Mouse (Mus musculus) MEL (cell line): Measurements from ENCODE around the gene Cox7a2. TPM values are rescaled to one million over a fixed set of nuclear protein-coding genes. Genes with fewer than 3 reads are reported as not detected.

Experiments
- DNase-seq: peaks from one replicate; pipeline ENCODE4 v3.0.0; 2011; ENCODE audit warnings: low read depth, low spot score
- H3K27ac ChIP-seq: 2 replicates; pipeline ENCODE4 v1.5.1; 2012; ENCODE audit warnings: low read depth, mild to moderate bottlenecking, control low read depth, low read length, moderate library complexity; ENCODE audit not compliant: control insufficient read depth
- H3K27me3 ChIP-seq, 2 experiments: fragments of 150-350 bp in 1 of 2; sonication (generic) in 1 of 2; 2 replicates each; pipeline ENCODE4 v1.6.1; 2012; ENCODE audit warnings: low read length in 2 of 2, mild to moderate bottlenecking in 2 of 2, improper control_type of control experiment in 1 of 2, moderate library complexity in 1 of 2; ENCODE audit not compliant: insufficient read depth in 2 of 2, control insufficient read depth in 1 of 2
- H3K36me3 ChIP-seq, 2 experiments: 2 replicates each; pipeline ENCODE4 v1.6.1; 2012 to 2014; ENCODE audit warnings: low read length in 2 of 2, improper control_type of control experiment in 1 of 2, inconsistent platforms in 1 of 2, mild to moderate bottlenecking in 1 of 2; ENCODE audit not compliant: insufficient read depth in 2 of 2, control insufficient read depth in 1 of 2
- H3K4me1 ChIP-seq, 2 experiments: fragments of 150-350 bp in 1 of 2; sonication (generic) in 1 of 2; 2 replicates each; pipeline ENCODE4 v1.6.1; 2012; ENCODE audit warnings: low read length in 2 of 2, improper control_type of control experiment in 1 of 2, mild to moderate bottlenecking in 1 of 2; ENCODE audit not compliant: insufficient read depth in 2 of 2, control insufficient read depth in 1 of 2
- H3K4me3 ChIP-seq, 2 experiments: fragments of 150-350 bp in 1 of 2; sonication (generic) in 1 of 2; 2 replicates each; pipeline ENCODE4 v1.5.1; 2012; ENCODE audit warnings: low read depth in 2 of 2, low read length in 2 of 2, mild to moderate bottlenecking in 2 of 2, moderate library complexity in 2 of 2, control low read depth in 1 of 2, improper control_type of control experiment in 1 of 2; ENCODE audit not compliant: control insufficient read depth in 1 of 2, insufficient read depth in 1 of 2
- H3K79me2 ChIP-seq: 2 replicates; pipeline ENCODE4 v1.6.1; 2012; ENCODE audit warnings: mild to moderate bottlenecking, low read length, moderate library complexity; ENCODE audit not compliant: control insufficient read depth, poor library complexity, insufficient read depth
- H3K9ac ChIP-seq: 2 replicates; pipeline ENCODE4 v1.6.1; 2012; ENCODE audit warnings: low read depth, mild to moderate bottlenecking, control low read depth, low read length, moderate library complexity; ENCODE audit not compliant: control insufficient read depth, poor library complexity, severe bottlenecking
- H3K9me3 ChIP-seq: fragments of 150-350 bp; sonication (generic); replicated peaks from 2 replicates; pipeline ENCODE4 v1.6.1; 2012; ENCODE audit warnings: mild to moderate bottlenecking, low read length, improper control_type of control experiment, moderate library complexity; ENCODE audit not compliant: insufficient read depth
- CTCF ChIP-seq, 3 experiments: IDR thresholded peaks in 2 of 3; conservative IDR thresholded peaks in 1 of 3; 2 replicates each; pipeline ENCODE4 v1.5.1; 2011 to 2012; ENCODE audit warnings: low read length in 3 of 3, low read depth in 2 of 3, mild to moderate bottlenecking in 2 of 3, improper control_type of control experiment in 1 of 3, inconsistent platforms in 1 of 3, mixed read lengths in 1 of 3, moderate library complexity in 1 of 3; ENCODE audit not compliant: control insufficient read depth in 1 of 3, insufficient read depth in 1 of 3, poor library complexity in 1 of 3, severe bottlenecking in 1 of 3
- ELF1 ChIP-seq: IDR thresholded peaks from 2 replicates; pipeline ENCODE4 v1.6.1; 2014; ENCODE audit warnings: low read depth, mild to moderate bottlenecking, inconsistent platforms, low read length, improper control_type of control experiment, moderate library complexity
- MAFK ChIP-seq: IDR thresholded peaks from 2 replicates; pipeline ENCODE4 v1.6.1; 2011; ENCODE audit warnings: low read depth, mild to moderate bottlenecking, low read length, improper control_type of control experiment, borderline replicate concordance
- MAX ChIP-seq: IDR thresholded peaks from 2 replicates; pipeline ENCODE4 v1.6.1; 2011; ENCODE audit warnings: low read length, improper control_type of control experiment
- MAZ ChIP-seq: IDR thresholded peaks from 2 replicates; pipeline ENCODE4 v1.6.1; 2012; ENCODE audit warnings: low read depth, mild to moderate bottlenecking, inconsistent platforms, low read length, improper control_type of control experiment
- MEF2A ChIP-seq: IDR thresholded peaks from 2 replicates; pipeline ENCODE4 v1.6.1; 2014; ENCODE audit warnings: low read depth, mild to moderate bottlenecking, inconsistent platforms, low read length, improper control_type of control experiment; ENCODE audit not compliant: poor library complexity, insufficient replicate concordance, severe bottlenecking; ENCODE audit errors: extremely low read depth
- MXI1 ChIP-seq: IDR thresholded peaks from 2 replicates; pipeline ENCODE4 v1.6.1; 2011; ENCODE audit warnings: mild to moderate bottlenecking, low read depth, low read length, improper control_type of control experiment
- MYC ChIP-seq: IDR thresholded peaks from 2 replicates; pipeline ENCODE4 v1.6.1; 2011; ENCODE audit warnings: low read depth, mild to moderate bottlenecking, low read length, improper control_type of control experiment, moderate library complexity
- NELFE ChIP-seq: IDR thresholded peaks from 2 replicates; pipeline ENCODE4 v1.6.1; 2011; ENCODE audit warnings: low read depth, low read length, improper control_type of control experiment
- POLR2A ChIP-seq, 2 experiments: IDR thresholded peaks; 2 replicates each; pipeline ENCODE4 v1.6.1; 2011 to 2012; ENCODE audit warnings: low read length in 2 of 2, mild to moderate bottlenecking in 2 of 2, control low read depth in 1 of 2, improper control_type of control experiment in 1 of 2, low read depth in 1 of 2, moderate library complexity in 1 of 2; ENCODE audit not compliant: control insufficient read depth in 1 of 2, insufficient read depth in 1 of 2, poor library complexity in 1 of 2
- POLR2AphosphoS2 ChIP-seq: IDR thresholded peaks from 2 replicates; pipeline ENCODE4 v1.6.1; 2011; ENCODE audit warnings: low read length, improper control_type of control experiment
- POLR2AphosphoS5 ChIP-seq: IDR thresholded peaks from 2 replicates; pipeline ENCODE4 v1.6.1; 2012; ENCODE audit warnings: low read depth, borderline replicate concordance, mild to moderate bottlenecking, inconsistent platforms, low read length, moderate library complexity, mixed read lengths
- RAD21 ChIP-seq: IDR thresholded peaks from 2 replicates; pipeline ENCODE4 v1.6.1; 2011; ENCODE audit warnings: mild to moderate bottlenecking, low read depth, low read length, improper control_type of control experiment
- RCOR1 ChIP-seq: IDR thresholded peaks from 2 replicates; pipeline ENCODE4 v1.6.1; 2012; ENCODE audit warnings: low read depth, mild to moderate bottlenecking, inconsistent platforms, low read length, improper control_type of control experiment
- SIN3A ChIP-seq: IDR thresholded peaks from 2 replicates; pipeline ENCODE4 v1.6.1; 2012; ENCODE audit warnings: low read length, improper control_type of control experiment, inconsistent platforms
- SMC3 ChIP-seq: IDR thresholded peaks from 2 replicates; pipeline ENCODE4 v1.6.1; 2011; ENCODE audit warnings: low read depth, low read length, improper control_type of control experiment
- TAL1 ChIP-seq: IDR thresholded peaks from 2 replicates; pipeline ENCODE4 v1.6.1; 2012; ENCODE audit warnings: mild to moderate bottlenecking, inconsistent platforms, low read length, moderate library complexity, mixed read lengths
- TCF12 ChIP-seq: IDR thresholded peaks from 2 replicates; pipeline ENCODE4 v1.6.1; 2014; ENCODE audit warnings: low read depth, mild to moderate bottlenecking, inconsistent platforms, low read length, improper control_type of control experiment, moderate library complexity
- UBTF ChIP-seq: IDR thresholded peaks from 2 replicates; pipeline ENCODE4 v1.6.1; 2012; ENCODE audit warnings: low read depth, mild to moderate bottlenecking, inconsistent platforms, low read length, improper control_type of control experiment, moderate library complexity, borderline replicate concordance; ENCODE audit not compliant: insufficient read depth
- USF1 ChIP-seq: IDR thresholded peaks from 2 replicates; pipeline ENCODE4 v1.6.1; 2014; ENCODE audit warnings: low read depth, mild to moderate bottlenecking, inconsistent platforms, low read length, improper control_type of control experiment, moderate library complexity
- ZC3H11A ChIP-seq: IDR thresholded peaks from 2 replicates; pipeline ENCODE4 v1.6.1; 2012; ENCODE audit warnings: low read depth, mild to moderate bottlenecking, inconsistent platforms, low read length, improper control_type of control experiment
- ZMIZ1 ChIP-seq: IDR thresholded peaks from 2 replicates; pipeline ENCODE4 v1.6.1; 2012; ENCODE audit warnings: low read depth, mild to moderate bottlenecking, inconsistent platforms, low read length, improper control_type of control experiment, moderate library complexity
- polyA plus RNA-seq, 2 experiments: library from polyadenylated mRNA; stranded (reverse) in 1 of 2; unstranded in 1 of 2; fragments of >175 nt in 1 of 2; fragments of >200 nt in 1 of 2; gene quantifications; 2 replicates each; pipeline versions ENCODE4 v1.2.1 to v1.2.4; 2012; ENCODE audit warnings: low replicate concordance in 2 of 2, low read depth in 1 of 2; ENCODE audit not compliant: insufficient read length in 2 of 2, insufficient read depth in 1 of 2, missing spikeins in 1 of 2
- total RNA-seq: library from RNA; depleted of rRNA; stranded (reverse); fragments of 300-350 nt; gene quantifications from 2 replicates; pipeline ENCODE4 v1.2.3, GENCODE M21; 2012

Gene Cox7a2
- total and polyA plus RNA-seq, 3 experiments: 381 to 393 TPM; not detected in 1

- H3K36me3 ChIP-seq: peaks cover 0 to 2% of the 10 kb centered on the region in 2 experiments; a peak in 2 of 4 replicates
- TF ChIP-seq ZMIZ1 (no peak), TCF12 (no peak), POLR2AphosphoS2 (no peak), MAZ (no peak), MYC (no peak), CTCF (IDR thresholded peaks at IDR 0.05 in 2 of 3, conservative IDR thresholded peaks at IDR 0.05 in 1 of 3; ENCODE audit: control insufficient read depth in 1 of 3, insufficient read depth in 1 of 3, low read depth in 2 of 3, low read length in 3 of 3, poor library complexity in 1 of 3, severe bottlenecking in 1 of 3) (no peak), RAD21 (no peak), POLR2AphosphoS5 (no peak), SIN3A (no peak), TAL1 (no peak), POLR2A (IDR thresholded peaks at IDR 0.05; ENCODE audit: control insufficient read depth in 1 of 2, insufficient read depth in 1 of 2, low read depth in 1 of 2, low read length in 2 of 2, poor library complexity in 1 of 2) (no peak), USF1 (no peak), NELFE (no peak), MEF2A (no peak), ELF1 (no peak), UBTF (no peak), MAFK (no peak), MAX (no peak), ZC3H11A (no peak), MXI1 (no peak)
- no peaks in the 10 kb centered on the region for H3K27me3 ChIP-seq
- peaks cover 0 to 2% of the 10 kb centered on the region in 2 experiments; a peak in 1 of 4 replicates for H3K4me1 ChIP-seq
- H3K4me3 ChIP-seq: no peak overlapping the region
- DNase-seq: no peak
- H3K27ac ChIP-seq: no peak overlapping the region
- H3K79me2 ChIP-seq: peaks cover 24% of the 10 kb centered on the region
- H3K9me3 ChIP-seq: no peaks in the 10 kb centered on the region
- H3K9ac ChIP-seq: no peak overlapping the region
Observed at GRCm38 (mm10) chr9:79784439-79784838, 24.8 kb upstream of the Cox7a2 start.

- DNase-seq: peak; percentile 40
- Histone ChIP-seq H3K27me3 (no peaks in the 10 kb centered on the region), H3K79me2 (peaks cover 9% of the 10 kb centered on the region), H3K27ac (no peak overlapping the region), H3K36me3 (peaks cover 2 to 12% of the 10 kb centered on the region in 2 experiments; a peak in 3 of 4 replicates), H3K9ac (no peak overlapping the region), H3K4me1 (peaks cover 0 to 2% of the 10 kb centered on the region in 2 experiments; a peak in 1 of 4 replicates), H3K9me3 (no peaks in the 10 kb centered on the region), H3K4me3 (no peak overlapping the region)
- TF ChIP-seq RCOR1 (no peak), ZC3H11A (0 out of 2 replicates have a peak, but pooled peaks have one; percentile 14), RAD21 (peak; percentile 58), ZMIZ1 (no peak), SMC3 (peak; percentile 42), CTCF (IDR thresholded peaks at IDR 0.05 in 2 of 3, conservative IDR thresholded peaks at IDR 0.05 in 1 of 3; ENCODE audit: control insufficient read depth in 1 of 3, insufficient read depth in 1 of 3, low read depth in 2 of 3, low read length in 3 of 3, poor library complexity in 1 of 3, severe bottlenecking in 1 of 3) (peak in 2 of 3 experiments; percentile 13 to 54; a peak in 2 of 6 replicates)
Observed at GRCm38 (mm10) chr9:79779354-79779753, 19.7 kb upstream of the Cox7a2 start.
